Mouse (Mus musculus) E14TG2a.4 (cell line): ENCODE results near the gene Smarcc2.

Source experiments
- CTCF ChIP-seq: conservative IDR thresholded peaks from 2 replicates; pipeline ENCODE4 v1.5.1; 2014; ENCODE audit warnings: low read length
- NANOG ChIP-seq: IDR thresholded peaks from 2 replicates; pipeline ENCODE4 v1.6.1; 2014; ENCODE audit warnings: borderline replicate concordance, low read length, mixed read lengths
- POU5F1 ChIP-seq: IDR thresholded peaks from 2 replicates; pipeline ENCODE4 v1.6.1; 2014; ENCODE audit warnings: low read length, borderline replicate concordance

DNA sequence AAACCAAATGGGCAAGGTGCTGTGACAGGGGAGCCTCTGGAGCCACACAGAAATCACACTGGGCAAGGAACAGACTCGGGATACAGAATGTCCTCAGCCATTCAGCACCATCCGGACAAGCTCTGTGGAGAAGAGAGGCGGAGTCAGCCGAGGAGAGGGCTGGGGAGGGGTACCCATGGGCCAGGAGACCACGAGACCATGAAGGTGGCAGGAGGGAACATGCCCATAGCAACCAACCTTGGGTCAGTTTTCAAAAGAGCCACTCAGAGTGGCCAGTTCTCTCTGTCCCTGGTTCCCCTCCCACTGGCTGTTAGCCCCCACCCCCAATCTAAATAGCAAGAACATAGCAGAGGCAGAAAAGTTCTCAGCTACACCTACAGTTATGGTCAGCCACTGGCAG is 31.9 kb downstream of the Smarcc2 start:
- TF ChIP-seq CTCF: no peak
- TF ChIP-seq NANOG: no peak
- no peak for TF ChIP-seq POU5F1
